In the genomic region with DNA sequence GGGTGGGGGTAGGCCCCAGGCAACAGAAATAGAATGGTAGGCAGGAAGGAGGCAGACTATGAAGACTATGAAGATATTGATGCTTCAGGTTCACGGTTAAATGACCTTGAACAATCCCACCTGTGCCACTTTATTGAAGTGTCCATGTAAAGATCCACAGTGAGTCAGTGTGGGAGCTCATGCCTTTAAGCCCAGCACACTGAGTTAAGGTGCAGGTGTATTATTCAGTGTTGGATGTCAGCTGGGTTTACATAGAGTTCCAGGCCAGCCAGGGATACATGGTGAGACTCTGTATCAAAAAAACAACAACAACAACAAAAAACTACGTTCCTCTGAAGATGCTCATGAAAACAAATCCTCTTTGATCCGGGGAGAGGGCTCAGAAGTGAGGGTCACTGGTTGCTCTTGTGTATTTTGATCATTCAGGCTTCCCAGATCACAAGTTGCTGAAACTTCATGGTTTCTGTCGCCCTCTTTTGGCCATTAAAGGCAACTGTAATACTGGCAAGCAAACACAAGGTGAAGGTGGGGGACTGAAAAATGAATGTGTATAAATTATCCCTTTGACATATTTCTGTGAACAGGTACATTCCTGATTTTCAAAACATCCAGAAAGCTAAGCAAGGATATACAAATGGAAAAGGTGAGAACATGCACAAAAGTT, we compare ENCODE assay signal across 9 mouse cellular contexts. TPM values are rescaled to one million over a fixed set of nuclear protein-coding genes. Genes with fewer than 3 reads are reported as not detected.
DNase-seq lines count a peak whose midpoint lies in the region; ATAC-seq and TF ChIP-seq lines count a peak whose summit lies in the region.
"Had no signal": no experiment of that assay in that cellular context is flagged by ENCODE, and none has a peak within 500 bp of the region (broad histone marks: within the 10 kb centered on the region; RNA-seq: fewer than 3 reads in every experiment).

No protein-coding gene starts in this region.

- no peak for TF ChIP-seq POLR2A in lung, adult 2 months (IDR thresholded peaks at IDR 0.05; ENCODE audit: borderline replicate concordance, extremely low read depth, low read depth, low read length)

- no peaks in the 10 kb centered on the region for H3K36me3 ChIP-seq in hindbrain, embryonic 13.5 days

- no peak overlapping the region for H3K9ac ChIP-seq in hindbrain, embryonic 13.5 days

- H3K27ac ChIP-seq in hindbrain, embryonic 13.5 days, result no peak overlapping the region
- H3K27ac ChIP-seq: macrophage had no signal

- no peaks in the 10 kb centered on the region for H3K4me1 ChIP-seq in hindbrain, embryonic 13.5 days (replicated peaks)
- no peaks in the 10 kb centered on the region for H3K4me1 ChIP-seq in lung, adult 2 months (ENCODE audit: control insufficient read depth, insufficient read depth, low read length)

- TF ChIP-seq CTCF in lung, adult 2 months (IDR thresholded peaks at IDR 0.05; ENCODE audit: insufficient read depth, low read length), result peak; percentile 36; the same call in 1 of the 2 replicates

- no peak overlapping the region for H3K4me3 ChIP-seq in hindbrain, embryonic 13.5 days
- no peak overlapping the region for H3K4me3 ChIP-seq in lung, adult 2 months (replicated peaks; ENCODE audit: extremely low read depth, low read depth, low read length)

- no peaks in the 10 kb centered on the region for H3K27me3 ChIP-seq in hindbrain, embryonic 13.5 days

- no peaks in the 10 kb centered on the region for H3K9me3 ChIP-seq in hindbrain, embryonic 13.5 days

- 26% methylated on average over 4 of the region's 4 CpGs for WGBS in hindbrain, embryonic 13.5 days
- WGBS in lung, adult 2 months, result 15% methylated on average over 4 of the region's 4 CpGs

- H3K4me2 ChIP-seq in hindbrain, embryonic 13.5 days, result no peak overlapping the region

- DNase-seq in left cerebral cortex, adult 18-20 months (ENCODE audit: low spot score in 2 of 2), result peak; percentile 25 to 29
- no peak for DNase-seq in left cerebral cortex, adult 8-10 months (ENCODE audit: low spot score in 2 of 2)
- peak; percentile 15 for DNase-seq in MEL-GATA-1-ER (ENCODE audit: extremely low read depth, low read depth)
- DNase-seq in cerebellum, postnatal 10 days, result peak; percentile 57 to 69
- DNase-seq in lung, adult 2 months, result peak; percentile 4
- DNase-seq in retina, postnatal 7 days (ENCODE audit: low read depth, low spot score), result peak; percentile 64
- no peak for DNase-seq in gastrocnemius, adult 8-10 months (ENCODE audit: low spot score in 2 of 2)

- 0 out of 2 replicates have a peak, but pooled peaks have one; percentile 28 for ATAC-seq in hindbrain, embryonic 13.5 days (ENCODE audit: low FRiP score)

RNA-seq across cellular contexts. Expression of a gene that starts 43.9 kb away (rescaled TPM):
- total RNA-seq in left cerebral cortex, adult 18-20 months (2021), result not detected
- total RNA-seq in left cerebral cortex, adult 8-10 months (2022), result not detected
- not detected in 2 replicates for polyA plus RNA-seq in hindbrain, embryonic 13.5 days (2015; fragmentation: Nextera tagmentation; extraction: Ambion mirVana)
- not detected in 2 replicates for polyA plus RNA-seq in lung, adult 2 months (2012; rRNA removed)
- total RNA-seq in gastrocnemius, adult 8-10 months (2022), result not detected
- polyA plus RNA-seq: macrophage had no signal

RNA-seq across cellular contexts. Expression of a gene that starts 50.0 kb away (rescaled TPM):
- total RNA-seq in left cerebral cortex, adult 18-20 months (2021), result not detected
- total RNA-seq in left cerebral cortex, adult 8-10 months (2022), result not detected
- polyA plus RNA-seq in hindbrain, embryonic 13.5 days (2015; fragmentation: Nextera tagmentation; extraction: Ambion mirVana), result not detected in 2 replicates
- polyA plus RNA-seq in lung, adult 2 months (2012; rRNA removed), result not detected in 2 replicates
- not detected for total RNA-seq in gastrocnemius, adult 8-10 months (2022)
- polyA plus RNA-seq: macrophage had no signal

Comparison
In these comparisons a context has a peak if more than half of its experiments do, and no peak if none do; other contexts are left out.
1. DNase-seq: peak in left cerebral cortex, adult 18-20 months (2 of 2), MEL-GATA-1-ER (single experiment), cerebellum, postnatal 10 days (2 of 2), lung, adult 2 months (single experiment) and retina, postnatal 7 days (single experiment); none in left cerebral cortex, adult 8-10 months (0 of 2) and gastrocnemius, adult 8-10 months (0 of 2).